Mouse (Mus musculus): ENCODE results near the gene Dop1a. TPM values are rescaled to one million over a fixed set of nuclear protein-coding genes. Genes with fewer than 3 reads are reported as not detected.

Dop1a gene
- polyA plus RNA-seq (2015; fragmentation: Nextera tagmentation; extraction: Ambion mirVana): 10.0 and 11.1 TPM in 2 replicates

DNA sequence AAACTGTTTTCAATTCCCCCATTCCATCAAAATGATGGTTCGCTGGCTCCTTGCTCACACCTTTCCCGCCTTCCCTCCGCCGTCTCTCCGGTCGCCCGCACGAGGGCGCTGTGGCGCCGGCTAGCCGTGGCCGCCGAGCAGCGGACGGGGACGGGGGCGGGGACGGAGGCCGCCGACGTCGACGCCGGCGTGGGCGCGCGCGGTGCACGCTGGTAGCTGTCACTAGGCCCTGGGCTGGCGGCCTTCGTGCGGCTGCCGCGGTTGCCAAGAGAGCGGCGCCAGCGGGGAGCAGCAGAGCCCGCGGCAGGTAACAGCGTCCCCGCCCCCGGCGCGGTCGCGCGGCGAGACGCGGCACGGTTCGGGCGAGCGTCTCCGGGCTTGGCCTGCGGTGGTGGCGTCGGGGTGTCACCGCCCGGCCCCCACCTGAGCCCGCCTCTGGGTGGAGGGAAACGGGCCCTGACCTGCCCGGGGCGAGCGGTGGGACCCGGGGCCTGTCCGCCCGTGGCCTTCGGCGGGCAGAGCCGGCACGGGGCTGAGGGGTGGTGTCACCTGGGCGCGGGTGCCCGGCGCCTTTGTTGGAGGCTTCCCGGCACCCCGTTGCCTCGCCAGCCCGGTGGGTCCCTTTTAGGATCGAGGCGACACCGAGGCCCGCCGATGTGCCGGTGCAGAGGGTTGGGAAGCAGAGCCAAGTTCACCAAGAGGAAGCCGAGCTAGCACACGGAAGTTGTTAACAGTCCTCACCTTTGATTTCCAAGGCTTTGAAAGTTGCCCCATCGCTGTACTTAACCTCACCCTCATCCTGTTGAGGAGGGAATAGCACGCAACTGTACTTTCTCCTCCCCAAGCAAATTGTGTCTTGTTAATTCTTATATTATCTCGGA is at the start of gene Dop1a:
TSS of gene Dop1a (plus strand) at position 165 of the 881 bp plus-strand sequence.
- Histone ChIP-seq H3K27ac (ENCODE audit: low read depth, low read length) (peak within 1 kb of the TSS; percentile 98), H3K9ac (ENCODE audit: low read depth, low read length) (peak within 1 kb of the TSS; percentile 90), H3K4me3 (ENCODE audit: low read depth, low read length) (peak within 1 kb of the TSS; percentile 83), H3K36me3 (ENCODE audit: control insufficient read depth, insufficient read depth) (no peaks in the 10 kb centered on the region), H3K4me1 (replicated peaks; ENCODE audit: control insufficient read depth, insufficient read depth, low read length) (no peaks in the 10 kb centered on the region), H3K9me3 (ENCODE audit: control insufficient read depth) (no peaks in the 10 kb centered on the region), H3K27me3 (replicated peaks; ENCODE audit: control insufficient read depth, insufficient read depth, low read length) (no peaks in the 10 kb centered on the region), H3K4me2 (replicated peaks; ENCODE audit: low read depth) (peak within 1 kb of the TSS; percentile 90)
- ATAC-seq: peak; percentile 92
- under 1% methylated on average over 58 of the region's 93 CpGs for WGBS
- TF ChIP-seq CTCF (IDR thresholded peaks at IDR 0.05; ENCODE audit: low read depth): peak; percentile 91

DNA sequence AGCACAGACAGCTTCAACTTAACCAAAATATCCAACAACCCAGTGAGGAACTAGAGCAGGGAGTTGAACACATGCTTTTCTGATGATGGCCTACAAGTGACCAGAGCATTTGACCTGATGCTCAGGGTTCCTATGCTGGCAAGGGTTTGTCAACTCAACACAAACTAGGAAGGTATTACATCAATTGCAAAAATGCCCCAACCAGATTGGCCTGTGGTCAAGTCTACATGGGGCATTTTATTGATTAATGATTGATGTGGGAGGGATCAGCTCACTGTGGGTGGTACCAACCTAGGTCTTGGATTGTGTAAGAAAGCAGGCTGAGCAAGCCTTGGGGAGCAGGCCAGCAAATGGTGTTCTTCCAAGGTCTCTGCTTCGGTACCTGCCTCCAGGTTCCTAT is 49.0 kb upstream of the Dop1a start:
- no peaks in the 10 kb centered on the region for H3K4me1 ChIP-seq (replicated peaks; ENCODE audit: control insufficient read depth, insufficient read depth, low read length)
- H3K9ac ChIP-seq (ENCODE audit: low read depth, low read length): no peak overlapping the region
- WGBS: 94% methylated on average over 1 of the region's 1 CpGs
- TF ChIP-seq CTCF (IDR thresholded peaks at IDR 0.05; ENCODE audit: low read depth): no peak
- no peaks in the 10 kb centered on the region for H3K9me3 ChIP-seq (ENCODE audit: control insufficient read depth)
- H3K27ac ChIP-seq (ENCODE audit: low read depth, low read length): no peak overlapping the region
- no peak overlapping the region for H3K4me3 ChIP-seq (ENCODE audit: low read depth, low read length)
- no peaks in the 10 kb centered on the region for H3K27me3 ChIP-seq (replicated peaks; ENCODE audit: control insufficient read depth, insufficient read depth, low read length)
- H3K36me3 ChIP-seq (ENCODE audit: control insufficient read depth, insufficient read depth): no peaks in the 10 kb centered on the region
- no peak for ATAC-seq
- no peak overlapping the region for H3K4me2 ChIP-seq (replicated peaks; ENCODE audit: low read depth)

DNA sequence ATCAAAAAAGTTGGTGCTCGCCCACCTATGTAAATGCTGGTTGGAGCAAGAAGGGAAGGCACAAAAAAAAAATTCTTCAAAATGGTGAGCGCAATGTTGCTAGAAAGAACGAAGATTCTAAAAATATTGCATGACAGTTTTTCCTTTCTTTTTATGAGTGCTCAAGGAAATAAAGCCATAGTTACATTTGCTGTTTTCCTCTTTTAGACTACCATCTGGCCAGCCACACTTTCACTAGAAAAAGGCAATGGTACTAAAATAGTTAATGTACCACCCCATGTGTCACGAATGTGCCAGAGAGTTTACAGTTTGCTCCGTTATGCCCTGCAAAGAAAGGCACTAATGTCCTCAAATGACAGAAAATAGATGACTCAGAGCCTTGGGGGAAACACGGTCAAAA is 47.6 kb upstream of the Dop1a start:
- Histone ChIP-seq H3K4me2 (replicated peaks; ENCODE audit: low read depth) (no peak overlapping the region), H3K36me3 (ENCODE audit: control insufficient read depth, insufficient read depth) (no peaks in the 10 kb centered on the region), H3K9ac (ENCODE audit: low read depth, low read length) (no peak overlapping the region), H3K4me3 (ENCODE audit: low read depth, low read length) (no peak overlapping the region), H3K27ac (ENCODE audit: low read depth, low read length) (no peak overlapping the region), H3K9me3 (ENCODE audit: control insufficient read depth) (no peaks in the 10 kb centered on the region), H3K4me1 (replicated peaks; ENCODE audit: control insufficient read depth, insufficient read depth, low read length) (no peaks in the 10 kb centered on the region), H3K27me3 (replicated peaks; ENCODE audit: control insufficient read depth, insufficient read depth, low read length) (no peaks in the 10 kb centered on the region)
- WGBS: 70% methylated on average over 6 of the region's 6 CpGs
- no peak for TF ChIP-seq CTCF (IDR thresholded peaks at IDR 0.05; ENCODE audit: low read depth)
- no peak for ATAC-seq

DNA sequence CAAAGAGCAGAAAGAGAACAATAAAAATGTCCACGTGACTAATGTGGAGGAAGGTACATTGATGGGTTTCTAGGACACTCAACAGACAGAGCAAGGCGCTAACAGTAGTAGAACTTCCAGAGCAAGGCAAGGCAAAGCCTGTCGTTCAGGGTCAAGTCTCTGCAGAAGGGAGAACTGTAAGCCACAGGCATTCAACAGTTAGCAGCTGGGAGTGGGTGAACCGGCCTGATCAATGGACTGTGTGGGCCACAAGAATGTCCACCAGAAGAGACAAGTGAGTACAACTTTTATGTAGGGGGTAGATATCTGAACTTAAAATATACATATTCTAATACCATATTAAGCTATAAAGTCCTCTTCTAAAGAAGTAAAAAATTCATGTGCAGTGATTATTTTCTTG is 43.6 kb upstream of the Dop1a start:
- Histone ChIP-seq H3K27me3 (replicated peaks; ENCODE audit: control insufficient read depth, insufficient read depth, low read length) (no peaks in the 10 kb centered on the region), H3K4me2 (replicated peaks; ENCODE audit: low read depth) (no peak overlapping the region), H3K9ac (ENCODE audit: low read depth, low read length) (no peak overlapping the region), H3K4me3 (ENCODE audit: low read depth, low read length) (no peak overlapping the region), H3K36me3 (ENCODE audit: control insufficient read depth, insufficient read depth) (no peaks in the 10 kb centered on the region), H3K4me1 (replicated peaks; ENCODE audit: control insufficient read depth, insufficient read depth, low read length) (no peaks in the 10 kb centered on the region; the same call in 1 of the 2 replicates), H3K27ac (ENCODE audit: low read depth, low read length) (no peak overlapping the region), H3K9me3 (ENCODE audit: control insufficient read depth) (no peaks in the 10 kb centered on the region)
- WGBS: 84% methylated on average over 4 of the region's 4 CpGs
- ATAC-seq: no peak
- TF ChIP-seq CTCF (IDR thresholded peaks at IDR 0.05; ENCODE audit: low read depth): no peak

DNA sequence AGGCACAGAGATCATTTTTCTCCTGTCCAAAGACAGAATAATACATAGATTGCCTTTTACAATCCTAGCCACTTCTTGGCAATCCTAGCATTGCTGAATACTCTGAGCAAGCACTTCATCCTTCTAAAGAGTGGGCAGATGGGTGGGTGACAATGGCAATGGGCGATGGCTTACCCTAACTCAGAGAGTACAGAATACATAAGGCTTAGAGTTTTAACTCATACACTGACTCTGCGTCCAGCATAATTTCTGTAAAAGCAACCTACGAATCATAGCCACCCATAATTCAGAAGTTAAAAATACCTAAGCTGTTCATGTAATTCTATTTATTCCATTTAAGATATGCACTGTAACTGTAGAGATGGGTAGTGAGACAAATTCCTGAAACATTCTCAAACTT is 31.4 kb upstream of the Dop1a start:
- Histone ChIP-seq H3K4me2 (replicated peaks; ENCODE audit: low read depth) (no peak overlapping the region), H3K27me3 (replicated peaks; ENCODE audit: control insufficient read depth, insufficient read depth, low read length) (no peaks in the 10 kb centered on the region), H3K27ac (ENCODE audit: low read depth, low read length) (no peak overlapping the region), H3K9ac (ENCODE audit: low read depth, low read length) (no peak overlapping the region), H3K4me3 (ENCODE audit: low read depth, low read length) (no peak overlapping the region), H3K4me1 (replicated peaks; ENCODE audit: control insufficient read depth, insufficient read depth, low read length) (no peaks in the 10 kb centered on the region), H3K36me3 (ENCODE audit: control insufficient read depth, insufficient read depth) (no peaks in the 10 kb centered on the region), H3K9me3 (ENCODE audit: control insufficient read depth) (no peaks in the 10 kb centered on the region)
- no peak for TF ChIP-seq CTCF (IDR thresholded peaks at IDR 0.05; ENCODE audit: low read depth)
- WGBS: 95% methylated on average over 3 of the region's 3 CpGs
- ATAC-seq: no peak

DNA sequence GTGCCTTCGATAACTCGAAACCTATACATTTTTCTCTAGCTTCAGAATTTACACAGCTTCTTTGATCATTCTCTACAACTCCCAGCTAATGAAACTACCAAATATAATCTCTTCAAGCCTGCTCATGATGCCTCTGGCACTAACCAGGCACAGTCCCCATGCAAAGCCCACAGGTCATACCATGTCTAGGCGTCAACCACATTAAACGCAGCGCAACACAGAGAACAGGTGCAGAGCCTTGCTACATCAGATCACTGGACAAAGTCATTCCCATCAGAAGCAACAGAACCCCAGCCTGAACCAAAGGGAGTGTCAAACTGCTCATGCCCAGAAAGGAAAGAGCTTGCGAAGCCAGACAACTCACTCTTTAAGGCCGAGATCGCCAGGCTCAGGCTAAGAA is 30.3 kb upstream of the Dop1a start:
- no peak overlapping the region for H3K4me3 ChIP-seq (ENCODE audit: low read depth, low read length)
- H3K4me2 ChIP-seq (replicated peaks; ENCODE audit: low read depth): no peak overlapping the region
- no peak overlapping the region for H3K27ac ChIP-seq (ENCODE audit: low read depth, low read length)
- H3K36me3 ChIP-seq (ENCODE audit: control insufficient read depth, insufficient read depth): no peaks in the 10 kb centered on the region
- TF ChIP-seq CTCF (IDR thresholded peaks at IDR 0.05; ENCODE audit: low read depth): no peak
- H3K4me1 ChIP-seq (replicated peaks; ENCODE audit: control insufficient read depth, insufficient read depth, low read length): no peaks in the 10 kb centered on the region
- no peak overlapping the region for H3K9ac ChIP-seq (ENCODE audit: low read depth, low read length)
- H3K9me3 ChIP-seq (ENCODE audit: control insufficient read depth): no peaks in the 10 kb centered on the region
- 98% methylated on average over 8 of the region's 8 CpGs for WGBS
- no peak for ATAC-seq
- no peaks in the 10 kb centered on the region for H3K27me3 ChIP-seq (replicated peaks; ENCODE audit: control insufficient read depth, insufficient read depth, low read length)

Measured in intestine, postnatal 0 days (tissue).